Mouse (Mus musculus) testis, adult 2 months (tissue): ENCODE measurements around the gene Slc36a1.

Experiments
- CTCF ChIP-seq: fragments of 200-500 bp; IDR thresholded peaks from 2 replicates; pipeline ENCODE4 v1.5.1; 2012; ENCODE audit warnings: low read depth, mild to moderate bottlenecking, inconsistent platforms, low read length, moderate library complexity; ENCODE audit not compliant: control insufficient read depth, insufficient read depth, insufficient replicate concordance
- POLR2A ChIP-seq: fragments of 200-500 bp; IDR thresholded peaks from 2 replicates; pipeline ENCODE4 v1.6.1; 2012; ENCODE audit warnings: low read depth, mild to moderate bottlenecking, inconsistent platforms, low read length, moderate library complexity; ENCODE audit not compliant: control insufficient read depth

GRCm38 (mm10) chr11:55234288-55234687 lies 30.1 kb downstream of the Slc36a1 start:
- TF ChIP-seq CTCF (no peak), POLR2A (no peak)
